Mouse (Mus musculus): ENCODE measurements around the gene Eomes.

Eomes gene

GRCm38 (mm10) chr9:118477961-118478360 is at the start of gene Eomes:
Eomes (plus strand) TSS chr9:118478212.
- ATAC-seq (ENCODE audit: low TSS enrichment): no peak

- ATAC-seq (ENCODE audit: low TSS enrichment): no peak
Measured at GRCm38 (mm10) chr9:118444809-118445208, 33.2 kb upstream of the Eomes start.

- ATAC-seq (ENCODE audit: low TSS enrichment): no peak
Measured at GRCm38 (mm10) chr9:118449336-118449735, 28.7 kb upstream of the Eomes start.

DNA sequence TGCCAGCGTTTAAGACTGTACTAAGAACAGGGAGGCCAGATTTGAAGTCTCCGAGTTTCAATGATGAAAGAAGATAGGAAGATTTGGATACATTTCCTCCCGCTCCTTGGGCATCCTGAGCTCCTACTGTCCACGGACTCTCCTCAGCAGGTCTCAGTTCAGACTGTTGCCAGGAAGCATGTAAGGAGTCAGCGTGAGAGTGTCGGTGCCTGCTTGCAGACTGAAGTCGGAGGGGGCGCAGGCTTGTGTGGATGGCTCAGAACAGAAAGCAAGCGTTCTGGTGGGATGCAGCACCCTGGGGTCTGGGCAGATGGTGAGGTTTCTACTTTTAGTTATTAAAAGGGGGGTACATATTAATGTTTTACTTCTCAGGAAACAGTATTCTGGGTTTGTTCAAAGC is 24.6 kb upstream of the Eomes start:
- no peak for ATAC-seq (ENCODE audit: low TSS enrichment)

DNA sequence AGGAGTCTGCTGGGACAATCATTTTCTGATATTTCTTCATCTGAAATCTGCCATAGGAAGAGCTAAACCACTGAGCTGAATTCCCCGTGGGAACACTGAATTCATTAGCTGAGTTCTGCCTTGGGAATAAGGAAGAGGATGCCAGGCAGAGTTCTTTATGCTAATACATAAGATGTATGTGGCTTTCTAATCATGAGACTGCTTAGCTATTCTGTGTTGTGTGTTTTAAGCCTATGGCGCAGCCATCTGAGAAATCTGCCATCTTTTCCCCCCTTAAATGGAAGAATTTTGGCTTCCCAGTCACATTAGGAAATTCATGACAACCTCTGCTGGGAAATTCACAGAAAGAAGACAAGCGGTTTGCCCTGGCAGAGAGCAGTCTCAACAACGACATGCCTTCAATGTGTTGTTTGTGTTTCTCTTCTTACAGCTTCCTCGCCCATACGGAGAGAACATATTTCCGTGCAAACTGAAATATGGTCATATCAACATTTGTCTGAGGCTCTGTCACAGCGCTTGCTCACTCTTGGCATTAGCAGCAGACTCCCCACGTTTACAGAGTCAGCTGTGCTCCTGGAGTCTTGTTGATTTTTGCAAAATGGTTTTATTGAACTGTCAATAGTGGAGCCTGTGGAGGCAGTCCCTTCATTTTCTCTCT is 22.7 kb upstream of the Eomes start:
- ATAC-seq (ENCODE audit: low TSS enrichment): no peak

GRCm38 (mm10) chr9:118456405-118456804 is 21.6 kb upstream of the Eomes start:
- ATAC-seq (ENCODE audit: low TSS enrichment): no peak

DNA sequence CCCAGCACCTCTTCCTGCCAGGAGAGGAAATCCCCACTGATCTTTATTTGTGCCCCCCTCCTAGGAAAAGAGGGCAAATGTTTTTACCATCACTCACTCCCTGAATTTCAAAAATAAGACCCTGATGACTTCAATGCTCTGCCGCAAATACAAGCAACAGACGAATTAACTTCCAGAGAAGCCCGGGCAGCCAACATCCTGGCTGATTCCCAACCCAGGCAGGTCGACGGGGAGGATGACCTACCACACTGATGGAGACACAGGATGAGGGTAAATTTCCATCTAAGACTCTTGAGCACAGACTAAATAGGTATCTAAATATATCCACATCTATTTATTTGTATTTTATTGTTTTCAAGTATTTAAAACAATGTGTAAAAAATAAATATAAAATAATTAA is 20.0 kb upstream of the Eomes start:
- ATAC-seq (ENCODE audit: low TSS enrichment): no peak

DNA sequence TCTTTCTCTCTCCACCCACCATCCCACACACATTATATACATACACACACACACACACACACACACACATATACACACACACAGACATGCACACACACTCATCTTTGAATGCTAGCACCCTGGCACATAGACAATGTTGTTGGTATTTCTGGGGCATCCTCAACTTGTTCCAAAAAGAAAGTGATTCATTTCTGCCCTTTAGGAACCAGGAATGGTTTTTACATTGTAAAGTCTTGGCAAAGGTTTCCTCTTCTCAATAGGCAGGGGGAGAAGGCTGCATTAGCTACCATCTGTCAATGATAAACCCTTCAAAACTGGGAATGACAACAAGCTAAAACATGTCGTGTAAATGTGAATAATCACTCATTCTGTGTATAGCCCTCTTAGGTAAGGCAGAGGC is 14.0 kb upstream of the Eomes start:
- ATAC-seq (ENCODE audit: low TSS enrichment): no peak

DNA sequence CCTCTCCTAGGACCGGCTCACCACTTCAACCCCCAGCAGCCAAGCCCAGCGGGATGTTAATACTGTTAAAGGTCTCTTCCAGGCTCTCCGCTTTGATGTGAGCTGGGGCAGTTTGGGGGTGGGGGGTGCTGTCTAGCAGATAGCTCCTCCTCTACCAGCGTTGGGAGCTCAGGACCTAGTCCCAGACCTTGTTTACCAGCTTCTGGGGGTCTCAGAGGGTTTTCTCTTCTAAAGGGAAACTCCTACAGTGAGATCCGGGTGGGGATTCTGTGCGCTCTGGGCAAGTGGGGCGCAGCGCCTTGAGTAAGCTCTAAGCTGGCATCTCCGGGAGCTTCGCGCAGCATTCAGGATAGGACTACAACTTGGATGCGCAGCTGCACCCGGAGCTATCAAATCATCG is 9.7 kb upstream of the Eomes start:
- ATAC-seq (ENCODE audit: low TSS enrichment): no peak

DNA sequence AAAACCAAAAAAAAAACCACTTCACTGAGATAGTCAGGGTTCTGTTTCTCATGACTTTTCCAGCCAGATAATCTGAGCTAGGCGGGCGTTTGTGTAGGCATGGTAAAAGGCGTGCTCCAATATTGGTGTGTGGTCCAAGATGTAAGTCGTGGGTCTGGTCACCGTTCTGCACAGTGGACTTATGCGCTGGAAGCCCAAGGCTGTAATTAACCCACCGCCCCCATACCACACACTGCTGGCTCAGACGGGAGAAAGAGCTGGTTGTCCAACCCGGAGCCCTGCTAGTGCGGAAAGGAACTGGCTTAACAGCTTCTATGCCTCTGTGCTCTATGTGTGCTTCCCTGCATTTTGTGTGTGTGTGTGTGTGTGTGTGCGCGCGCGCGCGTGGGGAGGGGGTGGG is 8.7 kb upstream of the Eomes start:
- ATAC-seq (ENCODE audit: low TSS enrichment): no peak

DNA sequence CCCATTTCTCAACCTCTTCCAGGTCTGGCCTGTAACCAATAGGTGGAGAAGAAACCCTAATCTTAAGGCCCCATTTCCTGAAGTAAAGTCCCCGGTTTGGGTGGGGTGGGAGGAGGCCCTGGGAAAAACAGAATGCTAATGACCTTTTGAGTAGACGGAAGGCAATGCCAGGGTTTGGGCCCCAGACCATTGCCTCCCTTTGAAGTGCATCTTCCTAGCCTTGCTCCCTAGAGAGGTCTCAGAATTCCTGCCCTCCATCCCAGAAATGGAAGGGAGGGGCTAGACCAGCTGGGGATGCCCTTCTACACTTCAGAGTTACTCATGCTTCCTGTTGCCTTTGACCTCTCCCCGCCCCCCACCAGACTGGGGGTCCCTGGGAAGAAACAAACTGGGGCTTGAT is 6.7 kb upstream of the Eomes start:
- ATAC-seq (ENCODE audit: low TSS enrichment): no peak

- ATAC-seq (ENCODE audit: low TSS enrichment): no peak
Measured at GRCm38 (mm10) chr9:118476211-118476765, 1.7 kb upstream of the Eomes start.

- ATAC-seq (ENCODE audit: low TSS enrichment): no peak
Measured at GRCm38 (mm10) chr9:118476766-118477271, 1.2 kb upstream of the Eomes start.

GRCm38 (mm10) chr9:118477281-118477931 is 606 bp upstream of the Eomes start:
- no peak for ATAC-seq (ENCODE audit: low TSS enrichment)

GRCm38 (mm10) chr9:118478458-118478838 is 436 bp downstream of the Eomes start:
- ATAC-seq (ENCODE audit: low TSS enrichment): no peak

DNA sequence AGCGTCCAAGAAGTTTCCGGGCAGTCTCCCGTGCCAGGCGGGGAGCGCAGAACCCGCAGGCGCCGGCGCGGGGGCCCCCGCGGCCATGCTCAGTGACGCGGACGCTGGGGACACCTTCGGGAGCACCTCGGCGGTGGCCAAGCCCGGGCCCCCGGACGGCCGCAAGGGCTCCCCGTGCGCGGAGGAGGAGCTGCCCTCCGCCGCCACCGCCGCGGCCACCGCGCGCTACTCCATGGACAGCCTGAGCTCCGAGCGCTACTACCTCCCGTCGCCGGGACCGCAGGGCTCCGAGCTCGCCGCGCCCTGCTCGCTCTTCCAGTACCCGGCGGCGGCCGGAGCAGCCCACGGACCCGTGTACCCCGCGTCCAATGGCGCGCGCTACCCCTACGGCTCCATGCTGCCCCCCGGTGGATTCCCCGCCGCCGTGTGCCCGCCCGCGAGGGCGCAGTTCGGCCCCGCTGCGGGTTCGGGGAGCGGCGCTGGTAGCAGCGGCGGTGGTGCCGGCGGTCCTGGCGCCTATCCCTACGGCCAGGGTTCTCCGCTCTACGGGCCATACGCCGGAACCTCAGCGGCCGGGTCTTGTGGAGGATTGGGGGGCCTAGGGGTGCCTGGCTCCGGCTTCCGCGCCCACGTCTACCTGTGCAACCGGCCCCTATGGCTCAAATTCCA is 961 bp downstream of the Eomes start:
- peak; percentile 38; the same call in 1 of the 2 replicates for ATAC-seq (ENCODE audit: low TSS enrichment)

DNA sequence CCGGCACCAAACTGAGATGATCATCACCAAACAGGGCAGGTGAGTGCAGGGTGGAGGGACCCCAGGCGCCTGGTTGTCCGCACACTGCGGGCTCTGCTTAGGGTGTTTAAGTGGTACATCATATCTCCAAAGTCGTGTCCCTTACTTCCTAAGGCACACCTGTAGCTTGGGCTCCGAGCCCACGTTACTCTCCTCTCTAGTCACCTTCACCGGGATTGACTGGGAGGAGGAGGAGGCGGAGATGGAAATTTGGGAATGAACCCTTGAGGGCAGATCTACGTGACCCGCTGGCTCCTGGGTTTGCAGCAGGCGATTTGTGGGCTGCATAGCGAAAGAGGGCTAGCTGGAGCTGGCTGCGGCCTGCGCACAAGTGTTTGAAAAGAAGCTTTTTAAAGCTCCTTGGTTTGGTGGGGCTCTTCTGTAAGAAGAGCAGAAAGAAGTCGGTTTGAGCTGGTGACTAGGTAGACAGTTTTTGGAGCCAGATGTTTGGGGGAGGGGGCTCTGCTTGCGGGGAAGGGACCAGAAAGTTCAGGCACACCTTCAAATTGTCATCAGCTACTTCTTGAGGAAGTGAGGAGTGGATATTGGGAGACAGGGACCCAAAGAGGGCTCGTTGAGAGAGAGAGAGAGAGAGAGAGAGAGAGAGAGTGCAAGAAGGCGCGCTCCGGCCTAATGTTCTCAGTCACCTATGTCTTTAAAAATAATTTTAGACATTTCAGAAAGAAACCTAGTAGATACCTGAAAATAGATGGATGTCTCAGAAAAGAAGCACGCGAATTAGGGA is 1.7 kb downstream of the Eomes start:
- ATAC-seq (ENCODE audit: low TSS enrichment): no peak

DNA sequence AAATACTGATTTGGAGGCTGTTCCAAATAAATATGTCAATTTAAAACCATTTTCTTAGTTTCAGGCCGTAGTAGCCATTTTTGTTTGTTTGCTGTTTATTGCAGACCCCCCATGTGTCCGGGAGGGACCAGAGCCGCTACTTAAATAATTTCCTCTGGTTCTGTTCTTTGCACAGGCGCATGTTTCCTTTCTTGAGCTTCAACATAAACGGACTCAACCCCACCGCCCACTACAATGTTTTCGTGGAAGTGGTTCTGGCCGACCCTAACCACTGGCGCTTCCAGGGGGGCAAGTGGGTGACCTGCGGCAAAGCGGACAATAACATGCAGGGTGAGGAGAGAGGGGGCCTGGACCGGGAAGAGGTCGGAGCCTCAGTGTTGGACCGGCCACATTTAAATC is 2.3 kb downstream of the Eomes start:
- ATAC-seq (ENCODE audit: low TSS enrichment): no peak

DNA sequence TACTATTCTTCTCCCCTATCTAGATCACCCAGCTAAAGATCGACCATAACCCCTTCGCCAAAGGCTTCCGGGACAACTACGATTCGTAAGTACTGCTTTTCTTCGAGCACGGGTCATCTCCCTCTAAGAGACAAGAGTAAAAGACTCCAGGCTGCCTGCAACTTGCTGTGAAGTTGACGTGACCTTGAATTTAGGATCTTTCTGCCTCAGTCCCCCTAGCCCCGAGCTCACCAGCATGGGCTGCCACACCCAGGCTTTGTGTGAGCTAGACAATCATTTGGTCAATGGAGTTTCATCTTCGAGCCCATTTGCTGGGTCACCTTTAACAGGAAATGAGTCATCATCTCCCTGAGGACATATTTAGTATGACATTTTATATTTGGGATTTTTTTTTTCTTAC is 4.2 kb downstream of the Eomes start:
- ATAC-seq (ENCODE audit: low TSS enrichment): no peak

DNA sequence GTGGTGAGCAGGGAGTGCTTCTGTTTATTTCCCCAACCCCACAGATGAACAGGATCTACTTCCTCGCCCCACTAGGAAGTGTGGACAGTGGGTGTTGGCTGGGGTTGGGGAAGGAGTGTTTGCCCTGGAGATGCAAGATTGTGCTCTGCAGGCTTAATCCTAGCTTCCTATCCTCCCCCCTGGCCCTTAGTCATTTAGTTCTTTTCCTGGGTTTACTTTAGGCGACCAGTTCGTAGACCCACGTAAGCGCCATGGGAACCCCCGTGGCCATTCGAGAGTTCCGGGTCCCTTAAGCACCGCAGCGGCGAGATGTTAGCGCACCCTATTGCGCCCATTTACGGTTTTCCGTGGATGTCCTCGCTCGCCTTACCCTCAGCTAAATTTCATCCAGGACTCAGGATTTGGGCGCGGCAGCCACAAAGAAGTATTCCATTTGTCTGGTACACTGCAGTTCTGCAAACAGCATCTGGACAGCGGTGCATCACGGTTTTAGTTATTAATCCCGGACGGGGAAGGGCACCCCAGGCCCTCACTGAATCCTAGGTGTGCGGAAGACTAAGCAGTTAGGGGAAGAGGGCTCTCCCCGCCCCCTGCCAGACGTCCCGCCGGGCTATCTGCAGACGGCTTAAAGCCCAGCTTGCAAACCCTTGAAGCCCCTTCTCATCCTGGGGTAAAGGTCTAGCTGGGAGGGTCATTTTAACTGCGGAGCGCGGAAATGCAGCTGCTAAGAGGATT is 8.5 kb downstream of the Eomes start:
- no peak for ATAC-seq (ENCODE audit: low TSS enrichment)

DNA sequence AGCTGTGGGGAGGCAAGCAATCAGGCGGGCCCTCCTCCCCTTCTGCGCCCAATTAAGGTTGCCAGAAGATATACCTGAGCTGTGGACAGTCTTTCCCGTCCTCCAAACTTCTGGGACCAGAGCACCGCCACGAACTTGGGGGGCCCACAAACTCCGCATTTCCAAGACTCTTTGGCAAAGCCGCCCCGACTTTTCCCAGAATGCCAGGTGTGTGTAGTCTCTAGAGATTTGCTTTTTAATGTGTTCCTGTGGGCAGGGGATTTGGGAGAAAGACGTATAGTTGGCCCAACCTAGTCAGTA is 9.0 kb downstream of the Eomes start:
- no peak for ATAC-seq (ENCODE audit: low TSS enrichment)

DNA sequence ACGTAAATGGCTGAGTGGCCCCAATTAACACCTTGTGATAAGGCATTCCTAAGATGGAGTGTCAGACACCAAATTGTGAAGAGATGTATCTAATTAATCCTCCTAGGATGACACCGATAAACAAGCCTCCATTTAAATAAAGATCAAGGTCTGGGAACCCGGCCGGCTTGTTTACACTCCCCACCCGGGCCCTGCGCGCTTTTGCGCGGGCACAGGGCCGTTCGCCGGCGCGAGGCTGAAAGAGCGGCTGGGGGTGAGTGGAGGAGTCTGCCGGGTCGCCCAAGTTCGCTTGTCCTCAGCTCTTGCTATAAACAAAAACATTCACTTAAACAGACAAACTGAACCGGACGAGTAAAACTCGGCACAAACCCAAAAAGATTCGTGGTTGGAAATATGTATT is 9.6 kb downstream of the Eomes start:
- no peak for ATAC-seq (ENCODE audit: low TSS enrichment)
